Mouse (Mus musculus) lung, adult 2 months (tissue): ENCODE data around the gene Stmnd1. TPM values are rescaled to one million over a fixed set of nuclear protein-coding genes. Genes with fewer than 3 reads are reported as not detected.

ENCODE experiments used
- DNase-seq: peaks from one replicate; pipeline ENCODE4 v3.0.0; 2022
- H3K4me1 ChIP-seq: fragments of 200-500 bp; 2 replicates; pipeline ENCODE4 v1.6.1; 2011; ENCODE audit warnings: low read length; ENCODE audit not compliant: control insufficient read depth, insufficient read depth
- H3K4me3 ChIP-seq: fragments of 200-500 bp; replicated peaks from 2 replicates; pipeline ENCODE3; 2011; ENCODE audit warnings: low read depth, mild to moderate bottlenecking, control low read depth, low read length; ENCODE audit errors: extremely low read depth
- CTCF ChIP-seq: fragments of 200-500 bp; IDR thresholded peaks from 2 replicates; pipeline ENCODE4 v1.5.1; 2011; ENCODE audit warnings: mild to moderate bottlenecking, low read length, control low read depth; ENCODE audit not compliant: insufficient read depth
- POLR2A ChIP-seq: fragments of 200-500 bp; IDR thresholded peaks from 2 replicates; pipeline ENCODE4 v1.6.1; 2011; ENCODE audit warnings: low read depth, mild to moderate bottlenecking, control low read depth, low read length, borderline replicate concordance; ENCODE audit errors: extremely low read depth
- WGBS: fragments of 180-500 bp; shearing (Covaris S2); methylation state at CpG from one replicate; pipeline ENCODE4 v1.1.7; 2018; 5-methylcytosine and 5-hydroxymethylcytosine counted together
- polyA plus RNA-seq: library from polyadenylated mRNA; depleted of rRNA; stranded (reverse); fragments of >200 nt; gene quantifications from 2 replicates; pipeline ENCODE4 v1.2.3, GENCODE M21; 2012

Gene Stmnd1
- polyA plus RNA-seq, 1 experiment: 2.4 TPM

DNA sequence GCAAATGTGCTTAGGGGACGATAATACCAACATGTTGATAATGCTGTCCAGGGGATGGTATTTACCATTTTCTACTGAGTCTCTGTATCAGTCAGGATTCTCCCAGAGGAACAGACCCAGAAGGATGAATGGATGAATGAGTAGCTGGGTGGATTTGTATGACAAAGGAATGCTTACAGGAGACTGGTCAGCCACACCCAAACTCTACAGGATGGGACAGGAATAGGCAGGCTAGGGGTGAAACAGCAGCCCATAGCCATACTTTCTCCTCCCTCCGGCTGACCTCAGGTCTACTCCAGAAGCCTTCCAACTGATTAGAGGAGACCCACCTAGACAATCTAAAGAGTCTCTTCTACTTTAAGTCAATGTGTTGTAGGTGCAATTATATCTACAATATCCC lies 9.0 kb downstream of the Stmnd1 start:
- TF ChIP-seq POLR2A (no peak), CTCF (no peak)
- WGBS: 82% methylated on average over 2 of the region's 2 CpGs
- H3K4me3 ChIP-seq: no peak overlapping the region
- no peak for DNase-seq
- no peaks in the 10 kb centered on the region for H3K4me1 ChIP-seq

DNA sequence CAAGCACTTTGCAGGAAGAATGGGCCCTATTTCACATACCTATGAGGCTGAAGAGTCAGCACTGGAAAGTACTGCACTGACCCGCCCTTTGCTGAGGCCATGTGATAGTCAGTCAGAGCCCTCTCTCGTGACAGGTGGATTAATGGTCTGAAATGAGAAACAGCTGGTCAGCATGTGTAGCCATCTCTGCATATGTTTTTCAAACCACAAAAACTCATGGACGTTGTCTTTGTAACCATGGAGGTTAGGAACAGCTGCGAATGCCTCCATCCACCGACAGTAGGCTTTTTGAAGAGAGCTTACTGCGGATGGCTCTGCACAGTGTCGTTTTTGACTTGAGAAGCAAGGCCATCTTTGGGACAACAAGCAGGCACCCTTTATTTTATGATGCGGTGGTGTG lies 14.3 kb downstream of the Stmnd1 start:
- Histone ChIP-seq H3K4me1 (no peaks in the 10 kb centered on the region), H3K4me3 (no peak overlapping the region)
- DNase-seq: no peak
- TF ChIP-seq POLR2A: no peak
- TF ChIP-seq CTCF: no peak
- WGBS: 76% methylated on average over 8 of the region's 8 CpGs

DNA sequence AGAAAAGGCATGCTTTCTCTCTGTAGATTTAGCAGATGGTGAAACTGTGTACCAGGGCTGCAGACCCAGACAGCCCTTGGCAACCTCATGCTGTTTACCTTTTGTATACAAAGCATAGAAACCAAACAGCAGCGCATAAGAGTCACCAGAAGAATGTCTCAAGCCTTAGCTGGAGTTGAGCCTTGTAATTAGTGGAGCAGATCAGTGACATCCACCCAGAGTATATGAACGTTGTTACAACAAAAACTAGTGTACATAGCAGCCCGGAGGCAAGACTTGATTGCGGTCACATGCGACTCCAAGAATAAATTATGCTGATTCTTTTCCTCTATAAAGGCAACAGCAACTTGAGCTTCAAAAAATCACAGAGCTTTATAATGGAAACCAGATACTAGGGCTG lies 14.9 kb downstream of the Stmnd1 start:
- TF ChIP-seq POLR2A (no peak), CTCF (no peak)
- DNase-seq: no peak
- 78% methylated on average over 5 of the region's 5 CpGs for WGBS
- Histone ChIP-seq H3K4me3 (no peak overlapping the region), H3K4me1 (no peaks in the 10 kb centered on the region)

DNA sequence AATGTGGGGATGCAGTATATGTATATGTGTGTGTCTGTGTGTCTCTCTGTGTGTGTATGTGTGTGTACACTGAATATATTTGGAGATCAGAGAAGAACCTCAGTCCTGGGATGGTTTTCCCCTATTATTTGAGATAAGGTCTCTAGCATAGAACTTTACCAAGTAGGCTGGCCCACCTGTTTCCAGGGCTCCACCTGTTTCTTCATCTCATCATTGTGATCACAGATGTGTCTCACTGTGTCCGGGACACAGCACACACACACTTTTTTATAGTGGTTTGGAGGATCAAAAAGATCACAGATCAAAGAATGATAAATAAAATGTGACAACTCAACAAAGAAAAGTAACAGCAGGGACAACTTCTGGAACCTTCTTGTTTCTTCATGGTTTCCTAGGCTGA lies 17.0 kb downstream of the Stmnd1 start:
- no peak for DNase-seq
- TF ChIP-seq CTCF: no peak
- TF ChIP-seq POLR2A: no peak
- Histone ChIP-seq H3K4me1 (no peaks in the 10 kb centered on the region), H3K4me3 (no peak overlapping the region)
- 76% methylated on average over 1 of the region's 1 CpGs for WGBS

DNA sequence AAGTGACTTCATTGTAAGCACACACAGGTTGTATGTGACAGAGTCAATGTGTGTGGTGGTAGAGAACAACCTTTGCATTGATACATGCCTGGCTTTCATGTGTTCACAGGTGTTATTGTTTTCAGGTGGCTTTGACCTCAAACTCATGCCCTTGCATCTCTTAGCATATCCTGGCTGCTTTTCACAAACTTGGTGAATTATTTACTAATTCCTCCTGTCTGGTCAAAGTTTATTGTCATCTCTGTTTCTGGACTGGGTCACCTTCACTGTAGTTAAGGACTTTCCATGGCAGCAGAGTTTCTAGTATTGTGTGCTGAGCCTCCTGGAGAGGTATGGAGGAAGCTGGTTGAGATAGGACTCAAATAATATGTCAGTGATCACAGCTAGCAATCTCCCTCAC lies 20.8 kb downstream of the Stmnd1 start:
- Histone ChIP-seq H3K4me3 (no peak overlapping the region), H3K4me1 (no peaks in the 10 kb centered on the region)
- no peak for DNase-seq
- no peak for TF ChIP-seq POLR2A
- no peak for TF ChIP-seq CTCF

DNA sequence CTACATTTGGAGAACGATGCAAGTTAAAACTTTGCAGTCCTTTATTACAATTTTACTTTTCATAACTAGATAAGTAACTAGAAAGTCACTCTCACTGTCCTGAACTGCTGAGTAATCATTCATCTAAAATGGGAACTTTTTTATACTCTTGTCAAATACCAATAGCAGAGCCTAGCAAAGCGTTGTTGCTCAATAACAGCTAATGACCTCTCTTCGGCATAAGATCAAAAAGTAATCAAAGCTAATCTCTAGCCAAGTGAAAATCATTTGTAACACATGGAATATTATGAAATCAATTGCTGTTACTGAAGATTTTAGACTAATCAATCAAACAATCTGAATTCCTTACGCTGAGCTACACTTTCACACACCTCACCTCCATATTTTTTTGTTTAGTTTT lies 24.2 kb downstream of the Stmnd1 start:
- WGBS: 77% methylated on average over 4 of the region's 4 CpGs

DNA sequence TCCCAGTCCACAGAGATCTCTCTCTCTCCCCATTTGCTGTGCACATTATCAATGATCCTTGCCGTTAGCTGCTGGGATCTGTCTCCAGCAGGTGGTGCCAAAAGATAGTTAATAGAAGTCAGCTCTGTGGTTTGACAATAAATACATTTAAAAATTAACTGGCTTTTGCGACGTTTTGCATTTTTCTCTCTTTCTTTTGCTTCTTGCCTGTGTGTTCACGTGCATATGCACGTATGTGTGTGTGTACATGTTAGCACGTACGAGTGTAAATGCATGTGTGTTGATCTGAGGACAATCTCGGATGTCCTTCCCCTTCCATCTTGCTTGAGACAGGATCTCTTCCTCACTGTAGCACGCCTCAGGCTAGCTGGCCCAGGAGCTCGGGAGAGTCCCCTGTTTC lies 37.3 kb downstream of the Stmnd1 start:
- WGBS: 36% methylated on average over 10 of the region's 10 CpGs

More for the DNA sequence above, 24.2 kb downstream of the Stmnd1 start:
- no peak for DNase-seq
- Histone ChIP-seq H3K4me1 (no peaks in the 10 kb centered on the region), H3K4me3 (no peak overlapping the region)
- TF ChIP-seq POLR2A (no peak), CTCF (no peak)

DNA sequence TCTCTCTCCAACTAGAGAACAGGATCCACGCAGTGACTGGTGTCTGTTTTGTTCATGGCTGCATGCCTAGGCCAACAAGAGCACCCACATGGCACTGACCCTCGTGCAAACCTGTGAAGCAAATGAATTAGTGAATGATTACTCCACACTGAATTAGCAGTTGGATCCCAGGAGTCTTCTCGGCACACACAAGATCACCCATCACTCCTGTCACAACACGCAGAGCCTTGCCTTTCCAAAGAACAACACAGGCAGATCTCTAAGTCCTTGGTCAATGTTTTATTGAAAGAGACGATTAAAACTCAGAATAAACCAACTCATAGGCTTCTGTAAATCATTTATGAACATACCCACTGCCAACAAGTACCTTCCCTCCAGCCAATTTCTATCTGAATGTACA lies 39.7 kb downstream of the Stmnd1 start:
- WGBS: 73% methylated on average over 5 of the region's 5 CpGs
- no peak overlapping the region for H3K4me3 ChIP-seq
- DNase-seq: no peak
- TF ChIP-seq CTCF (no peak), POLR2A (no peak)
- H3K4me1 ChIP-seq: no peaks in the 10 kb centered on the region

More for the DNA sequence above, 37.3 kb downstream of the Stmnd1 start:
- 0 out of 2 replicates have a peak, but pooled peaks have one; percentile 30 for TF ChIP-seq CTCF
- TF ChIP-seq POLR2A: no peak
- peak; percentile 19 for DNase-seq
- no peaks in the 10 kb centered on the region for H3K4me1 ChIP-seq
- no peak overlapping the region for H3K4me3 ChIP-seq

DNA sequence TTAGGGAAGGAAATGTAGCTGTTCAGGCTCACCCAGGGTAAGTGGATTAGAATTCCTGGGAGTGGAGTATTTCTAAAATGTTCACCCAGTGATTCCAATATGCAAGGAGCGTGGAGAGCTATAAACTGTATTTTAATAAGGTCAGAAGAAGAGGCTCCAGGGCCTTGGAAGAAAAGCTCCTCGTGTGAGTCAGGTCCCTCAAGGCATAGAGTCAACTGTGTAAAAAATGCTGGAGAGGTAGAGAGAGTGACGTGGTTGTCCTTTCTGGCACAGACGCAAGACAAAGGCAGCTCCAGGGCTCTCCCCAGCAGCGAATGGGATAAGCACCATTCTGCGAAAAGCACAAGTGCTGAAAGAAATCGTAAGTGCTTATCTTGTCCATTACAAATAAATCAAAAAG lies 41.6 kb downstream of the Stmnd1 start:
- DNase-seq: no peak
- H3K4me3 ChIP-seq: no peak overlapping the region
- TF ChIP-seq CTCF (no peak), POLR2A (no peak)
- no peaks in the 10 kb centered on the region for H3K4me1 ChIP-seq
- 88% methylated on average over 7 of the region's 7 CpGs for WGBS

DNA sequence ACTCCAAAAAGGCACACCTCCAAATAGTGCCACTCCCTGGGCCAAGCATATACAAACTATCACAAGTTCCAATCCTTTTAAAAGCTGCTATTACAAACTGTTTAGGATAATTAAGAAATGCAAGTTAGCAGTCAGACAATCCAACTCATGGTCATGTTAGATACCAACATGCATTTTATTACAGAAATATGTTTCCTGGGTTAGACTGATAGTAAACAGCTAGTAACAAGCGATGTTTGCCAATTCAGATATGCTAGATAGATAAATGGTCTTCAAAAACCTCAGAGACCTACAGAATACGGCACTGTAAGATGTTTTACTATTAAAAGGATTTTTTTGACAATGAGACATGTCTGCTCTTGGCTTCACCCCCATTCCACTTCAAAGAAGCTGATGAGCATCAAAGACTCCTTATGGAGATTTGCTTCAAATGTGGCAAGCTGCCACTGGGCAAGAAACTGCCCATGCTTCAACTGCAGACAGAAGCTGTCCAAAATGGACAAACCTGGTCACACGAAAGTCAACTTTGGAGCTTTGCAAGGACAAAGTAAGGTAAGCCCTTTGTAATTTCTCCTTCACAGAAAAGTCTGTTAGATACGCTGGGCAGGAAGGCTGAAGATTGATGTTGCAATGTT lies 52.9 kb downstream of the Stmnd1 start:
- no peaks in the 10 kb centered on the region for H3K4me1 ChIP-seq
- 72% methylated on average over 4 of the region's 4 CpGs for WGBS
- TF ChIP-seq CTCF: no peak
- no peak for TF ChIP-seq POLR2A
- no peak for DNase-seq
- no peak overlapping the region for H3K4me3 ChIP-seq
